Comparison of ENCODE assay signal across 10 mouse cellular contexts in the genomic region with DNA sequence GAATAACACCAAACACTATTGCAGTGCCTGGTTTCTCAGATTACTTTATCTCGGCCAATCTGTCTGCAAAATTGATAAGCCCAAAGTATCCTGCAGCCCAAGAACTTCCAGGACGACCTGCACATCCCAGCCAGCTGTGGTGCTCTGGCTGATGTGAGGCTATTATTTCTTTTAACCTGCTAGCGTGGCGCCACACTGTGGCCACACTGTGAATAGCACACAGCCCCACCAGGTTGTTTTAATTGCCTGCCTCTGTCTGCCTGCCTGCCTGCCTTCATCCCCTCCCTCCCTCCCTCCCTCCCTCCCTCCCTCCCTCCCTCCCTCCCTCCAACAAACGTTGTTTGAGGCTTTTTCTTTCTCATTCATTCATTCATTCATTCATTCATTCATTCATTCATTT. TPM values are rescaled to one million over a fixed set of nuclear protein-coding genes. Genes with fewer than 3 reads are reported as not detected.
A peak's percentile ranks its signal among the peaks of the same experiment; 100 is the strongest.
DNase-seq lines count a peak whose midpoint lies in the region; ATAC-seq and TF ChIP-seq lines count a peak whose summit lies in the region.
"Had no signal": no experiment of that assay in that cellular context is flagged by ENCODE, and none has a peak within 500 bp of the region (broad histone marks: within the 10 kb centered on the region; RNA-seq: fewer than 3 reads in every experiment).

No protein-coding gene starts in this region.

- H3K36me3 ChIP-seq in E14TG2a.4 (ENCODE audit: insufficient read depth, low read length) = no peaks in the 10 kb centered on the region
- H3K36me3 ChIP-seq in liver, postnatal 0 days (replicated peaks; ENCODE audit: insufficient read depth, low read length) = no peaks in the 10 kb centered on the region
- no peaks in the 10 kb centered on the region for H3K36me3 ChIP-seq in small intestine, adult 2 months (ENCODE audit: control insufficient read depth, insufficient read depth, low read length)
- H3K36me3 ChIP-seq: embryonic facial prominence, embryonic 15.5 days; limb, embryonic 13.5 days had no signal

- no peak overlapping the region for H3K9ac ChIP-seq in liver, postnatal 0 days (replicated peaks)
- H3K9ac ChIP-seq: embryonic facial prominence, embryonic 15.5 days; limb, embryonic 13.5 days had no signal

- H3K9me3 ChIP-seq in E14TG2a.4 (ENCODE audit: low read length) = no peaks in the 10 kb centered on the region
- no peaks in the 10 kb centered on the region for H3K9me3 ChIP-seq in liver, postnatal 0 days (ENCODE audit: low read length)
- H3K9me3 ChIP-seq: embryonic facial prominence, embryonic 15.5 days; limb, embryonic 13.5 days had no signal

- H3K4me1 ChIP-seq in E14TG2a.4 (replicated peaks; ENCODE audit: low read depth, low read length) = peaks cover 48% of the 10 kb centered on the region
- peaks cover 15% of the 10 kb centered on the region for H3K4me1 ChIP-seq in liver, postnatal 0 days (ENCODE audit: insufficient read depth)
- H3K4me1 ChIP-seq in small intestine, adult 2 months (ENCODE audit: control insufficient read depth, insufficient read depth, insufficient read length, low read length) = peaks cover 19% of the 10 kb centered on the region

- H3K4me2 ChIP-seq in liver, postnatal 0 days (ENCODE audit: low read depth, low read length) = no peak overlapping the region
- H3K4me2 ChIP-seq: embryonic facial prominence, embryonic 15.5 days; limb, embryonic 13.5 days had no signal

- no peak for TF ChIP-seq POLR2A in small intestine, adult 2 months (IDR thresholded peaks at IDR 0.05; ENCODE audit: low read depth, low read length)

- peak; percentile 47 for DNase-seq in layer of hippocampus, adult 11-12 months (ENCODE audit: low spot score)
- DNase-seq in layer of hippocampus, adult 9-10 months (ENCODE audit: low spot score) = no peak
- DNase-seq in adrenal gland, postnatal 25 days = peak; percentile 70
- peak; percentile 45 to 54 for DNase-seq in gastrocnemius, postnatal 36 days
- DNase-seq in liver, postnatal 0 days = peak; percentile 77

- intact Hi-C loops in gastrocnemius, postnatal 36 days (cut with DNase I) = no loop called here

- H3K27ac ChIP-seq in liver, postnatal 0 days (ENCODE audit: low read depth) = no peak overlapping the region
- no peak overlapping the region for H3K27ac ChIP-seq in small intestine, adult 2 months (ENCODE audit: insufficient read depth, low read depth, low read length)
- H3K27ac ChIP-seq: embryonic facial prominence, embryonic 15.5 days; limb, embryonic 13.5 days had no signal

- TF ChIP-seq CTCF in E14TG2a.4 (conservative IDR thresholded peaks at IDR 0.05; ENCODE audit: low read length) = peak; percentile 88
- peak; percentile 80 for TF ChIP-seq CTCF in liver, postnatal 0 days (IDR thresholded peaks at IDR 0.05; ENCODE audit: low read depth)
- TF ChIP-seq CTCF in small intestine, adult 2 months (IDR thresholded peaks at IDR 0.05; ENCODE audit: extremely low read depth, insufficient read length, insufficient replicate concordance, low read depth, low read length) = peak; percentile 83; the same call in 1 of the 2 replicates

- peak; percentile 13; the same call in 1 of the 2 replicates for ATAC-seq in liver, postnatal 0 days
- no peak for ATAC-seq in frontal cortex, adult (ENCODE audit: low TSS enrichment)

- 12% methylated on average over 4 of the region's 5 CpGs for WGBS in liver, postnatal 0 days (ENCODE audit: insufficient replicate concordance)
- 3% methylated on average over 5 of the region's 5 CpGs for WGBS in small intestine, adult 2 months

- TF ChIP-seq EP300 in liver, postnatal 0 days (IDR thresholded peaks at IDR 0.05; ENCODE audit: low read depth) = no peak

- H3K27me3 ChIP-seq in E14TG2a.4 (ENCODE audit: insufficient read depth, low read length) = no peaks in the 10 kb centered on the region
- H3K27me3 ChIP-seq in liver, postnatal 0 days (ENCODE audit: insufficient read depth, low read length) = no peaks in the 10 kb centered on the region
- no peaks in the 10 kb centered on the region for H3K27me3 ChIP-seq in small intestine, adult 2 months (ENCODE audit: control insufficient read depth, insufficient read depth, low read length)
- H3K27me3 ChIP-seq: embryonic facial prominence, embryonic 15.5 days; limb, embryonic 13.5 days had no signal

- H3K4me3 ChIP-seq in E14TG2a.4 (replicated peaks; ENCODE audit: low read length) = no peak overlapping the region
- no peak overlapping the region for H3K4me3 ChIP-seq in liver, postnatal 0 days (ENCODE audit: low read depth, low read length)
- no peak overlapping the region for H3K4me3 ChIP-seq in small intestine, adult 2 months (ENCODE audit: low read depth, low read length)
- H3K4me3 ChIP-seq: embryonic facial prominence, embryonic 15.5 days; limb, embryonic 13.5 days had no signal

RNA-seq across cellular contexts. Expression of a gene that starts 10.1 kb away (rescaled TPM):
- total RNA-seq in adrenal gland, postnatal 25 days (2021) = 9.6 and 10.2 TPM in 2 replicates
- 1 to 10 TPM; 3.2 to 5.4 TPM for total RNA-seq in gastrocnemius, postnatal 36 days (2021)
- 4.2 and 4.9 TPM in 2 replicates for polyA plus RNA-seq in liver, postnatal 0 days (2015; fragmentation: Nextera tagmentation; extraction: Ambion mirVana)
- polyA plus RNA-seq in small intestine, adult 2 months (2012; rRNA removed) = 0.30 and 0.74 TPM in 2 replicates

RNA-seq across cellular contexts. Expression of a gene that starts 10.2 kb away (rescaled TPM):
- total RNA-seq in adrenal gland, postnatal 25 days (2021) = 5.5 and 7.6 TPM in 2 replicates
- total RNA-seq in gastrocnemius, postnatal 36 days (2021) = 1 to 10 TPM; 2.0 to 2.2 TPM
- 5.6 and 5.8 TPM in 2 replicates for polyA plus RNA-seq in liver, postnatal 0 days (2015; fragmentation: Nextera tagmentation; extraction: Ambion mirVana)
- polyA plus RNA-seq in small intestine, adult 2 months (2012; rRNA removed) = 1.7 and 2.4 TPM in 2 replicates

RNA-seq across cellular contexts. Expression of a gene that starts 24.2 kb away (rescaled TPM):
- total RNA-seq in adrenal gland, postnatal 25 days (2021) = not detected in 2 replicates
- not detected for total RNA-seq in gastrocnemius, postnatal 36 days (2021)
- polyA plus RNA-seq in liver, postnatal 0 days (2015; fragmentation: Nextera tagmentation; extraction: Ambion mirVana) = not detected in 2 replicates
- not detected in 2 replicates for polyA plus RNA-seq in small intestine, adult 2 months (2012; rRNA removed)
- polyA plus RNA-seq: embryonic facial prominence, embryonic 15.5 days; limb, embryonic 13.5 days had no signal

RNA-seq across cellular contexts. Expression of a gene that starts 24.2 kb away (rescaled TPM):
- 14.7 and 22.7 TPM in 2 replicates for total RNA-seq in adrenal gland, postnatal 25 days (2021)
- 1 to 10 TPM; 7.7 to 8.5 TPM for total RNA-seq in gastrocnemius, postnatal 36 days (2021)
- polyA plus RNA-seq in liver, postnatal 0 days (2015; fragmentation: Nextera tagmentation; extraction: Ambion mirVana) = 10.8 and 13.0 TPM in 2 replicates
- 3.4 and 11.2 TPM in 2 replicates for polyA plus RNA-seq in small intestine, adult 2 months (2012; rRNA removed)

RNA-seq across cellular contexts. Expression of a gene that starts 24.4 kb away (rescaled TPM):
- total RNA-seq in adrenal gland, postnatal 25 days (2021) = 34.5 and 36.1 TPM in 2 replicates
- total RNA-seq in gastrocnemius, postnatal 36 days (2021) = 10 to 100 TPM; 11.9 to 15.1 TPM
- polyA plus RNA-seq in liver, postnatal 0 days (2015; fragmentation: Nextera tagmentation; extraction: Ambion mirVana) = 11.5 and 12.5 TPM in 2 replicates
- polyA plus RNA-seq in small intestine, adult 2 months (2012; rRNA removed) = 2.7 and 4.5 TPM in 2 replicates
